Comparison of ENCODE assay signal across 8 mouse cellular contexts in the genomic region with DNA sequence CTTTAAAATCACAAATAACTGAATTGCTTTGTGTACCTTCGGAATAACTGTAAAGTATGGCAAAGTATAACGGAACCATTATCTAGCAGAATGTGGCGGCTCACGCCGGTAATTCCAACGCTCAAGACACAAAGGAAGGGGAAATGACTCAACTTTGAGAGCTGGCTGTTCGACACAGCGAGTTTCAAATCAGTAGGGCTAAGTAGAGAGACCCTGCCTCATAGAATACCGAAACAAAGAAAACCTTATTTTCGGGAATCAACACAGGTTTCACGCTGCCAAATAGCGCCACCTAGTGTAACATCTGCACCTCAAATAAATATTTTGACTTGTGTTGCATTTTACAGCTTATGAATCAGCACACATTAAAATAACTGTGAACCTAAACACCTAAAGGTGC. TPM values are rescaled to one million over a fixed set of nuclear protein-coding genes. Genes with fewer than 3 reads are reported as not detected.
DNase-seq lines count a peak whose midpoint lies in the region; ATAC-seq and TF ChIP-seq lines count a peak whose summit lies in the region.

No protein-coding gene starts in this region.

- no peak for ATAC-seq in hindbrain, embryonic 11.5 days (ENCODE audit: low FRiP score)
- no peak for ATAC-seq in hindbrain, embryonic 13.5 days (ENCODE audit: low FRiP score)
- no peak for ATAC-seq in G1E (ENCODE audit: extremely low read depth, insufficient number of reproducible peaks, low FRiP score, poor library complexity, severe bottlenecking)
- ATAC-seq in hindbrain, postnatal 0 days = no peak
- peak; percentile 60 for ATAC-seq in megakaryocyte progenitor cell, adult 5-6 weeks (replicated peaks; ENCODE audit: poor library complexity)
- ATAC-seq in monocyte, adult 5-6 weeks (replicated peaks; ENCODE audit: insufficient number of reproducible peaks, low FRiP score, low TSS enrichment, poor library complexity, severe bottlenecking) = no peak

- no peak overlapping the region for H3K9ac ChIP-seq in hindbrain, embryonic 11.5 days (ENCODE audit: low read depth, low read length)
- H3K9ac ChIP-seq in hindbrain, embryonic 13.5 days = no peak overlapping the region
- H3K9ac ChIP-seq in hindbrain, postnatal 0 days (replicated peaks; ENCODE audit: low read length) = no peak overlapping the region

- H3K4me2 ChIP-seq in hindbrain, embryonic 11.5 days (replicated peaks; ENCODE audit: low read depth, low read length) = no peak overlapping the region
- no peak overlapping the region for H3K4me2 ChIP-seq in hindbrain, embryonic 13.5 days
- no peak overlapping the region for H3K4me2 ChIP-seq in hindbrain, postnatal 0 days (ENCODE audit: low read depth, low read length)

- 59% methylated on average over 12 of the region's 12 CpGs for WGBS in hindbrain, embryonic 11.5 days
- WGBS in hindbrain, embryonic 13.5 days = 58% methylated on average over 12 of the region's 12 CpGs
- WGBS in hindbrain, postnatal 0 days = 57% methylated on average over 12 of the region's 12 CpGs

- no peaks in the 10 kb centered on the region for H3K36me3 ChIP-seq in hindbrain, embryonic 11.5 days (ENCODE audit: control insufficient read depth, insufficient read depth, low read length)
- no peaks in the 10 kb centered on the region for H3K36me3 ChIP-seq in hindbrain, embryonic 13.5 days
- no peaks in the 10 kb centered on the region for H3K36me3 ChIP-seq in G1E (replicated peaks)
- H3K36me3 ChIP-seq in hindbrain, postnatal 0 days (ENCODE audit: insufficient read depth, low read length) = no peaks in the 10 kb centered on the region

- no peak overlapping the region for H3K4me3 ChIP-seq in hindbrain, embryonic 11.5 days (ENCODE audit: low read depth, low read length)
- no peak overlapping the region for H3K4me3 ChIP-seq in hindbrain, embryonic 13.5 days
- H3K4me3 ChIP-seq in G1E (ENCODE audit: low read depth, low read length) = no peak overlapping the region
- no peak overlapping the region for H3K4me3 ChIP-seq in hindbrain, postnatal 0 days (ENCODE audit: low read length)

- no peak overlapping the region for H3K27ac ChIP-seq in hindbrain, embryonic 11.5 days (ENCODE audit: low read depth, low read length)
- no peak overlapping the region for H3K27ac ChIP-seq in hindbrain, embryonic 13.5 days
- no peak overlapping the region for H3K27ac ChIP-seq in hindbrain, postnatal 0 days

- peak; percentile 66 for TF ChIP-seq CTCF in G1E (IDR thresholded peaks at IDR 0.05; ENCODE audit: low read depth, low read length)
- peak; percentile 78 for TF ChIP-seq CTCF in hindbrain, postnatal 0 days (IDR thresholded peaks at IDR 0.05; ENCODE audit: low read depth)

- DNase-seq in hindbrain, embryonic 11.5 days (ENCODE audit: low spot score) = peak; percentile 59
- peak; percentile 89 for DNase-seq in 416B (ENCODE audit: low read depth)
- DNase-seq in G1E (ENCODE audit: low spot score) = no peak
- peak; percentile 76 for DNase-seq in cerebellum, adult 9-10 months
- DNase-seq in hindbrain, postnatal 0 days (ENCODE audit: low spot score) = peak; percentile 75

- H3K4me1 ChIP-seq in hindbrain, embryonic 11.5 days (replicated peaks; ENCODE audit: control insufficient read depth, insufficient read depth, low read length) = no peaks in the 10 kb centered on the region
- no peaks in the 10 kb centered on the region for H3K4me1 ChIP-seq in hindbrain, embryonic 13.5 days (replicated peaks)
- no peaks in the 10 kb centered on the region for H3K4me1 ChIP-seq in G1E (ENCODE audit: insufficient read depth, low read depth, low read length)
- no peaks in the 10 kb centered on the region for H3K4me1 ChIP-seq in hindbrain, postnatal 0 days (ENCODE audit: insufficient read depth, low read length)

- no peaks in the 10 kb centered on the region for H3K27me3 ChIP-seq in hindbrain, embryonic 11.5 days (ENCODE audit: control insufficient read depth, insufficient read depth, low read length)
- no peaks in the 10 kb centered on the region for H3K27me3 ChIP-seq in hindbrain, embryonic 13.5 days
- H3K27me3 ChIP-seq in G1E (ENCODE audit: insufficient read depth, low read length) = peaks cover 2% of the 10 kb centered on the region; the same call in 1 of the 2 replicates
- no peaks in the 10 kb centered on the region for H3K27me3 ChIP-seq in hindbrain, postnatal 0 days (ENCODE audit: insufficient read depth, low read length)

- H3K9me3 ChIP-seq in hindbrain, embryonic 11.5 days (ENCODE audit: control insufficient read depth, low read length) = no peaks in the 10 kb centered on the region
- peaks cover 3% of the 10 kb centered on the region; the same call in 1 of the 2 replicates for H3K9me3 ChIP-seq in hindbrain, embryonic 13.5 days
- no peaks in the 10 kb centered on the region for H3K9me3 ChIP-seq in G1E (replicated peaks)
- H3K9me3 ChIP-seq in hindbrain, postnatal 0 days (ENCODE audit: low read length) = no peaks in the 10 kb centered on the region

RNA-seq across cellular contexts. Expression of a gene that starts 14.1 kb away (rescaled TPM):
- polyA plus RNA-seq in hindbrain, embryonic 11.5 days (2014; fragmentation: Nextera tagmentation; extraction: Ambion mirVana) = 18.3 and 18.6 TPM in 2 replicates
- 37.9 and 40.2 TPM in 2 replicates for polyA plus RNA-seq in hindbrain, embryonic 13.5 days (2015; fragmentation: Nextera tagmentation; extraction: Ambion mirVana)
- total RNA-seq in G1E (2014; fragmentation: Nextera tagmentation) (0.24 TPM in 1 of 2 replicates, not detected in the other), G1E (2017) (0.06 and 0.71 TPM in 2 replicates)
- 0.08 TPM in 1 of 2 replicates, not detected in the other for polyA plus RNA-seq in G1E (2012)
- total RNA-seq in hindbrain, postnatal 0 days (2014; rRNA removed) = 71.7 and 110 TPM in 2 replicates
- polyA plus RNA-seq in hindbrain, postnatal 0 days (2015; fragmentation: Nextera tagmentation; extraction: Ambion mirVana) = 43.0 and 44.7 TPM in 2 replicates
- total RNA-seq in megakaryocyte progenitor cell, adult 5-6 weeks (2015) = 6.1 and 7.0 TPM in 2 replicates
- 6.7 and 8.1 TPM in 2 replicates for total RNA-seq in megakaryocyte progenitor cell, adult 5-6 weeks (2017)
- 62.1 to 195 TPM (median 62.9 TPM) in 3 replicates for total RNA-seq in monocyte, adult 5-6 weeks (2017)

RNA-seq across cellular contexts. Expression of a gene that starts 31.7 kb away (rescaled TPM):
- 14.2 and 15.4 TPM in 2 replicates for polyA plus RNA-seq in hindbrain, embryonic 11.5 days (2014; fragmentation: Nextera tagmentation; extraction: Ambion mirVana)
- polyA plus RNA-seq in hindbrain, embryonic 13.5 days (2015; fragmentation: Nextera tagmentation; extraction: Ambion mirVana) = 13.5 and 13.7 TPM in 2 replicates
- total RNA-seq in G1E (2014; fragmentation: Nextera tagmentation) (16.6 and 17.1 TPM in 2 replicates), G1E (2017) (10.6 and 11.1 TPM in 2 replicates)
- 5.5 and 6.2 TPM in 2 replicates for polyA plus RNA-seq in G1E (2012)
- total RNA-seq in hindbrain, postnatal 0 days (2014; rRNA removed) = 18.2 and 19.7 TPM in 2 replicates
- 10.9 and 11.2 TPM in 2 replicates for polyA plus RNA-seq in hindbrain, postnatal 0 days (2015; fragmentation: Nextera tagmentation; extraction: Ambion mirVana)
- 18.8 and 23.0 TPM in 2 replicates for total RNA-seq in megakaryocyte progenitor cell, adult 5-6 weeks (2015)
- 12.7 and 13.2 TPM in 2 replicates for total RNA-seq in megakaryocyte progenitor cell, adult 5-6 weeks (2017)
- total RNA-seq in monocyte, adult 5-6 weeks (2017) = 17.0 to 27.0 TPM (median 17.3 TPM) in 3 replicates

Comparison
In these comparisons a context has a peak if more than half of its experiments do, and no peak if none do; other contexts are left out.
1. RNA of a gene that starts 14.1 kb away (total RNA-seq): 71.7 to 110 TPM in hindbrain, postnatal 0 days, 62.1 to 195 TPM in monocyte, adult 5-6 weeks and 6.1 to 8.1 TPM in megakaryocyte progenitor cell, adult 5-6 weeks; 0.06 to 0.71 TPM in G1E; every median in the first group is over 4 times any median in the second.